Mouse (Mus musculus) left cerebral cortex, adult 9 months (tissue): ENCODE results near the gene Tmem252.
A peak's percentile ranks its signal among the peaks of the same experiment; 100 is the strongest.

ENCODE experiments used
- DNase-seq, 2 experiments: peaks; one replicate each; pipeline ENCODE4 v3.0.0; 2022; ENCODE audit warnings: low spot score in 2 of 2

Tmem252 gene

DNA sequence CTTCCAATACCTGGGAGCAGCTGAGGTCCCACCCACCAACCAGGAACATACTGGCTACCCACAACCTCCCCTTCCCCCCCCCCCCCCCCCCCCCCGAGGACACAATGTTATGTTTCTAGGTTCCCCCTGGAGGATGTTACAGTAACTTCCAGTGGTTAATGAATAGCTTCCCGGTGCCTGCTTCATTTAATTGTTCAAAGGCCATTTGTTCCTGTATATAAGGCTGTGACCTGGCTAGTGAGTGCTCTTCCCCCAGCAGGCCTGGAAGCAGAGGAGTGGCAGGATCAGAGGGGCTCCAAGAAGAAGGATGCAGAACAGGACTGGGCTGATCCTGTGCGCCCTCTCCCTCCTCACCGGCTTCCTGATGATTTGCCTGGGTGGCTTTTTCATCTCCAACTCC lies at the start of gene Tmem252:
Gene Tmem252, plus strand, starts transcription at position 247 of the 400 bp plus-strand sequence.
- DNase-seq: no peak

DNA sequence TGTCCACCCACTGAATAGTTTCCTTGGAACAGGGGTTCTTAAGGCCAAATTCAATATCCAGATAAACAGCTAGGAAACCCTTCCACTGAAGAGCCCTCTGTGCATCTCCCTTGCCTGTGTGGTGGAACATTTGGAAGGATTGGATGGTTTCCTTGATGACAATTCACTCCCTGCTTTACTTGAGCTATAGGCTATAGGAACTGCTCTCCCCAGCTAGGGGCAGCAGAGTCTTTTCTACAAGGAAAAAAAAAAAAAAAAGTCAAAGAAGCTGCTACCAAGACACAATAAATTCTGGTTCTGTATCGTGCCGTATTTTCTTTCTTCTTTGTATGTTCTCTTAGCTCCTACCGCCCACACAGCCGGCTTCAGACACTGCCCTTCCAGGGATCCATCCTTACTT lies 45.8 kb upstream of the Tmem252 start:
- no peak for DNase-seq

DNA sequence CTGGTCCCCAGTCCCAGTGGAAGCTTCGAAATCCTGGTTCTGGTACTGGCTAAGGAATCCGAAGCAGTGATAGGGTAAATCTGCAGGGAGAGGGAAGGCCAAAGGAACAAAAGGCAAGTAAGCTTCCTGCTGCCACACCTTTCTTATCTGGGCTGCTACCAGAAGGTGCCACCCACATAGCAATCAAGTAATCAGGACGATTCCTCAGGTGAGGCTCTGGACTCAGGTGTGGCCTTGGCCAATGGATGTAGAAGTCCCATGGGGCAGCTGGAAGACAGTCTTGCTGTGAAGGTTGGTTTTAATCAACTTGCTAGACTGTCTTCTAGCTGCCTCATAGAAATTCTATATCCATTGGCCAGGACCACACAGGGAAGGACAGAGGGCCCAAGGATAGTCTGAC lies 40.8 kb upstream of the Tmem252 start:
- no peak for DNase-seq

DNA sequence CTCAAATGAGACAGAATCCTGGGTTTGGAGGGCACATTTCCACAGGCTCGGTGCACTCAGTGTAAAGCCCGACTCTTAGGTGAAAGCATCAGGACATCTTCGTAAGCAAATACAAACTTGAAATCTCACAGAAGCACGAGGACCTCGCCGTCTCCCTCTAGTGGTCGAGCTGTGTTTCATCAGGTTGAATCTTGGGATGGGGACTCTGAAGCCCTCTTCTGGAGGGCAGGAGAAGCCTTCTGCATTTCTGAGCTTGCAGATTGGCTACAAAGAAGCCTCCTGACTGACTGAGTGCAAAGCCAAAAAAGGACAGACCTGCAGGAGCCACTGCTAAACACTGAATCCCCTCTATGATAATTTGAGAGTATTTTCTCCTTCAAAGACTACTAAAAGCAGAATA lies 39.2 kb upstream of the Tmem252 start:
- DNase-seq: peak in 1 of 2 experiments; percentile 66

DNA sequence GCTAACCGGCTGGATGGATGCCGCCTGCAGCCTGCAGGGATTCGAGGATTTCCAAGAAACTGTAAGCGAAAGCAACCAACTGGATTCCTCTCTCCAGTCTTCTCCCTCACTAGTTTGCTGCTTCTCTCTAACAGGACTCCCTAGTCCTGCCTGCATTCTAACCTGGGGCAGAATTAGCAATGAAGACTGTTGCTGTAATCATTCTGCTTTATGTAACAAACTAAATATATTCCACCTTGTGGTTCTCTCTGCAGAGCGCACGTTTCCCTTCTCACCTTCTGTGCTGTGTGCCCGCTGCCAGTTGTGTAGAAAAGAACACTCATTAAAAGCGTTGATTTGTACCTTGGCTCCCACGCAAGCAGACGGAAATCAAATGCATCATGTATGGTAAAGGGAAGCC lies 37.2 kb upstream of the Tmem252 start:
- DNase-seq: peak in 1 of 2 experiments; percentile 40

DNA sequence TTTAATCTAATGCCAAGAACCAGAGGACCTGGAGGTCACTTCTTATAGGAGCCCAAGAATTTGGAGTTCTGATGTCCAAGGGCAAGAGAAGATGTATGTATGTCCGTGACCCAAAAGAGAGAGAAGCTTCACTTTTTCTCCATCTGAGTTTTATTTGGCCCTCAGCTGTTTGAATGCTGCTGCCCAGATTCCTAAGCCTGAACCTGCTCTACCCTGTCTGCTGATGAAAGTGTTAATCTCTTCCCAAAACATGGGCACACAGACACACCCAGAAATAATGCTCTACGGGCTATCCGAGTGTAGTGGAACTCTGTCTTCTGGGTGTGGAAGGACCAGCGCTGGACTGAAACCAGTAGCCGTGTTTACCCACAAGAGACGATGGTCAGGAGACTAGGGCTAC lies 35.8 kb upstream of the Tmem252 start:
- no peak for DNase-seq

DNA sequence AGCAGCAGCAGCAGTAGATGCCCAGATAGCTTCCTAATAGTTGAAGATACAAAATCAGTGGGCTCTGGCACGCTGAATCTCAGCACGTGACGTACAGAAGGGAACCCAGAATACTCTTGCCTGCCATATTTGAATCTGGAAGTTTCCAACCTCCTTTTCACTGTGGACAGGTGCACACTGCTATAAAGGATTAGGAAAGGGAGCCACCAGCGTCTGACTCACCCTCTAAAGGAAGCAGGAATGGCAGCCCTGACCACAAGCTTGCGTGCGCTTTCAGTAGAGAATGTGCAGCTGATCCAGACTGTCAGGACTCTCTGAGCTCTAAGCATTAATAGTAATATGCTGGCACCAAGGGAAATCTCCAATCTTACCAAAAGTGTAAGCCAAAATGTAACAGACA lies 32.8 kb upstream of the Tmem252 start:
- no peak for DNase-seq

DNA sequence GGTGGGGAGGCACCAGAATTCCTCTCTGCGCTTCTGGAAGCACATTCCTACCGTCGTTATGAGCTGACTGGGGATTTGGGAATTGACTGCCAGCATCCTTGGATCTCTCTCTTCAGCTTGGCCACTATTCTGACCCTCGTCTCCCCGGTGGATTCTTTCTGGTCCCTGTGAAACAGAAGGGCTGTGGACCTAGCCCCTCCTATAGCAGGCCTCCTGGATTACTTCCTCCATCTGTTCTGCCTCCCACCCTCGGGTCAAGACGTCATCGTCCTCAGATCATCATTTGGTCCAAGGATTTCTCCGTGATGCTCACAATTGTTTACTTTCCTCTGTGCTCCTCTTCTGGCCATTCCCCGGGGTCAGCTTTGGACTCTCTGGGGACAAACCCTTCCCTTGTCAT lies 28.8 kb upstream of the Tmem252 start:
- no peak for DNase-seq

DNA sequence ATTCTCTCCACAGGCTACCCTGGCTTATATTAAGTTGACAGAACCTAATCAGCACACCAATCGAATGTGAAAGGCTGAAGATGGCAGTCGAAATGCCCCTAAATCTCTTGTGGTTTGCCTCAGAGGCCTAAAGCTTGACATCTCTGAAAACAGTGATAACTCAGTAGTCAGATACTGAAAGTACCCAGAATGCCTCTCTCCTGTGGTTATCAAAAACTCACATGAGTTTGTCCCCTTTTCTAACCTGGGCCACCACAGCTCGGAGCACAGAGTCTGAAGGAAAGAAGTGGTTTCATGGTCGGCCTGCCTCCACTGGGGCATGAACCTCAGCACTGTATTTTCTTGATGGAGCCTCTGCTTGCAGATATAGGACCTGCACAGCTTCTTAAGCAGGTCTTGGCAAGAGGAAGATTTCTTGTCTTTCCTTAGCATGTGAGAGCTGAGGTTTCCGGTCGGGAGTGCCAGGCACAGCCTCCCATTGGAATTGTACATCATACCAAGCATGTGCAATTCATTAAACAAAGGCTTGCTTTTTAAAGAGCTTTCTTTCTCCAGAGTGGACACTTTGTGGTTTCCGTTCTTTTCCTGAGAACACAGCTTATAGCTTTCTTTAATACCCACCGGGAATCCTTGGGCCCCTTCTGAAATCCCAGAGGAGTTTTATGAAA lies 27.5 kb upstream of the Tmem252 start:
- no peak for DNase-seq

DNA sequence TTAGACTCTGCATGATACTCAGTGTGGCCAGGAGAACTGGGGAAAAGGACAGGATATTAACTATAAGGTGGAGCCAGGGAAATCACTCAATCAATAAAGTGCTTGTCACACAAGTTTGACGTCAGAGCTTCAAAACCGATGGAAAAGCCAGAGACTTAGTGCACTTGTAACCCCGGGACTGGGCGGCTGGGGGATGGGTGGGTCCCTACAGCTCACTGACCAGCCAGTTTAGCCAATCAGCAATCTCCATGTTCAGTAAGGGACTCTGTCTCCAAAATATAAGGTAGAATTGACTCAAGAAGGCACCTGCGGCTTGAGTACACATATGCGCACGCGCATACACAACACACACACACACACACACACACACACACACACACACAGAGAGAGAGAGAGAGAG lies 25.8 kb upstream of the Tmem252 start:
- DNase-seq: no peak

DNA sequence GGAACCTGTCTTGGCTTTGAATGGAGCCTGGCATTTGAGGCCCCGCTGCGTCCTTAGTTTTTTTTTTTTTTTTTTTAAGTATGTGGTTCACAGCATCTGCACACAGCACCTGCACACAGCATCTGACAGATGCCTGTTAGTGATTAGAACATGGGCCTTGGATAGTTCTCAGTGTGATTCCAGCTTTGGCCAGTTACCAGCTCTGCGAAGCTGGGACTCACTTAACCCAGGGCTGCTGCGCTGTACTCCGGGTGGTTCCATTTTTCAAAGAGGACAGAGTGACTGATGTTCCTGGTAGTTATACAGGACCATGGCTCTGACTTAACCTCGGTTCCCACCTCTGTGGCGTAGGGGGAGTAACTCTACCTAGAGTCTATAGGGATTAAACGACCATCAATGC lies 23.4 kb upstream of the Tmem252 start:
- no peak for DNase-seq

DNA sequence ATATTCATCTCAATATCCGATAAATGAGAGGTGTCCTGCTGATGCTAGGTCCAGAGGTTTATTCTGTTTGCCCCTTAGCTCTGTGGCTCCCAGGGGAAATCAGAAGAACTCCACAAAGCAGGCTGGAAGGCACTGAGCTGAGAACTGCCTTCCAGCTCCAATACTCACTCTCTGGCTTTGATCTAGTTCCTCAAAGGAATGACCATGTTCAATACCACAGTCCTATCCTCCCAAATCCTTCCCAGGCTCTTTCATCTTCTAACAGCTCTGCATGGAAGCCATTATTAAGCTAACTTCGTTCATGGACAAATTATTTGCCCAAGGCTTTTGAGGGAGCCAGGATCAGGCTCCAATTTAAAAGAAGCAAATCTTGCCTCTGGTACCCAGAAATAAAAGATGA lies 22.2 kb upstream of the Tmem252 start:
- DNase-seq: no peak

DNA sequence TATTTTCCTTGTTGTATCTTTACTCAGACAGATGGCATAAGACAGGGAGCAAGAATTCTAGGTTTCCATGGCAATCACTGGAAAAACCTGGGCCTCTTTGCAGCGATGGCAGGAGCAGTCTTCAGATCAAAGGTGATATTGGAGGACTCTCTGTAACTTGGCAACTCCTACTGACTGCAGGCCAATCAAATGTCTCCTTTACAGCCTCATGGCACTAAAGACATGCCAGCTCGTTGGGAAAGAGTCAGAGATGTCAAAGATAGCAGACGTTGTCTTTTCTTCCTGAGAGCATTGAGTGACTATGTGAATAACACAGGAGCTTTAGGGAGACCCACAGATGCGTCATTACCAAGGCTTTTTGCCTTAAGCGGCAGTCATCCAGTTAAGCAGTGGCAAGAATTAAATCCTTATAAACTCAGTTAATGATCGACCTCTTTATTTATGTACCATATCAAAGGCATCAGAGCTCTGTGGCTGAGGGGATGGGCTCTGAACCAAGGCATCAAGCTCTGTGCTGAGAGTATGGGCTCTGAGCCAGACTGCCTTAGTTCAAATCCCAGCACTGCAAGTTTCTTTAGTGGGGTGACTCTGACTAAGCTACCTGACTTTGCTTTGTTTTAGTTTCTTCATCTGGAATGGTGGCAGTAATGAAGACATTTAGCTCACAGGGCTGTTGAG lies 21.3 kb upstream of the Tmem252 start:
- no peak for DNase-seq

DNA sequence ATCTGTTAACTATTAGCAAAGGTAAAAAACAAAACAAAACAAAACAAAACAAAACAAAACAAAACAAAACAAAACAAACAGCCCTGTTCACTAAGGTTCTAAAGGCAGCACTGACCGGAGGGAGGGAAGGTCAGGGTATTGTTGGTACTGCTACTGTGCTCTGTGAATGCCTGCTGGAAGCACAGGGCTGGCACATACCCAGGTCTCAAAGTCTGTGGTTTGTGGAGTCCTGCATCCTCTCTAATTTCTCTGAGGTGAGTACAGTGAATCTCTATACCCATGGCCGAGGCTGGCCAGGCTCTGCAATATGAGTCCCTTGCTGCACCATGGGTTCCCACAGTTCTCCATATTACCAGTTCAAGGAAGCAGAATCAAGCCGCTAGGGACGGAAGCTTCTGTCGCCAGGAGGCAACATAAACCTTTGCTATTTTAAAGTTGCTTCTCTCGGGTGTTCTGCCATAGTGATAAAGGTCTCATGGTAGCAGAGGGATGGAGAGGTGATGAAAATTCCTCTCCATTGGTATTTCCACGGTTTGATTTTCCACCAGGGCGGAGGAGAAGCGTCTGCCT lies 20.5 kb upstream of the Tmem252 start:
- DNase-seq: no peak

DNA sequence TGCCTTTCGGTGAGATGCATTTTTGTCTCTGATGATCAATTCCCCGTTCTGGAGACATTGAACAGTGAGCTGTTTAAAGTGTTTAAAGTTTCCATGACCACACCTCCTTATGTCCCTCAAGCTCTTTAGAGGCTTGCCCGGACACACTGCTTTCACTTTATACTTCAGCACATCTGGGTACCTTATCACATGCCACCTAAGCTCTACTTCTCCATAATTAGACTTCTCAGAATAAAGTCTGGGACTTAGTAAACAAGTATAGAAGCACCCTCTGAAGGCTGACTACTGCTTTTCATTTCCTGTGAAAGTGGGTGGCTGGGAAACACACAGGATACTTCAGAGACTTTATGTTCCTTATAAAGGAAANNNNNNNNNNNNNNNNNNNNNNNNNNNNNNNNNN lies 16.8 kb upstream of the Tmem252 start:
- no peak for DNase-seq

DNA sequence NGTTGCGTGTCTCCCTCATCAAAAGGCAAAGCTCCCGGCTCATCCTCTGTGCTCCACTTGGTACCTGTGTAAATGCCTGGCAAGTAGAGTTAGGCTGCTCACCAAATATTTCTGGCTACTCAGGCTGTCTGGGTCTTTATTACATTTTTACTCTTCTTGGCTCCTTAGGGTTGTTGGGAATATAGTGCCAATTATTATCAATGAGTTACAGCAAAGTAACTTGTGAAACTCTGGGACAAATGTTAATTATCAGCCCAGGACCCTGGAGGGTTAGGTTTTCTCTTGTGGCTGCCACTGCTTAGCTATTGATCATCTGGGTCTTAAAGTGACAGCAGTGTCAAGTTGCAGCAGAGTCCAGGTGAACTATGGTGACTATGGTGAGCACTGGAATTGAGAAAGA lies 11.5 kb upstream of the Tmem252 start:
- DNase-seq: no peak

DNA sequence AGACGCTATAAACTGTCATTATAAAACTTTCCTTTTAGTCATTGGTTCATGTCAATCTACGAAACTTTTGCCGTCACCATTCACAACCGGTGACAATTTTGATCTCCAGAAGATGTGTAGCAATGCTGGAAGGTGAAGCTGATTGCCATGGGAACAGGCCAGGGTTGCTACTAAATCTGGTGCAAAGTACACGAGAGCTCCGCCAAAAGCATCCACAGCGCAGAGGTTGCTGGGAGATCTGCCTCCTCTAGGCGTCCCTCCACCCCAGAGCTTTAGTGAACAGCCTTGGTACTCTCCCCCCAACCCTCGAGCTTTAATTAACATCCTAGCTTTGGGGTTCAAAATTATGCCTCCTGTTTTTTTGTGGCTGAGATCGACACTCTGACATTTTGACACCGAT lies 8.0 kb upstream of the Tmem252 start:
- DNase-seq: no peak

DNA sequence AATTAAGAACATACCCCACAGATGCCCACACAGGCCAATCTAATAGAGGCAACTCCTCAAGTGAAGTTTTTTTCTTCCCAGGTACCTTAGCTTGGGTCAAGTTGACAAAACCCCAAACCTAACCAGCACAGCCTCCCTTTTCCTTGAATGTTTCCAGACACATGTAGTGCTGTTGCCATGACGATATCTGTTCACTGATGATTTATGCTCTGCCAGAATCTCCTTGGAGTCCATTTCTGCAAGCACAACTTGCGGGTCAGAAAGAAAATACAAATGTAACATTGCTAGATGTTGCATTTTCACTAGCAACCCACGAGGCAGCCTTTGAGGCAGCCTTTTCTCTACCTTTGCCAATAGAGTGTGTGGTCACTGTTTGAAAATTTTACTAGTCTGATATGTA lies 6.3 kb upstream of the Tmem252 start:
- DNase-seq: no peak

DNA sequence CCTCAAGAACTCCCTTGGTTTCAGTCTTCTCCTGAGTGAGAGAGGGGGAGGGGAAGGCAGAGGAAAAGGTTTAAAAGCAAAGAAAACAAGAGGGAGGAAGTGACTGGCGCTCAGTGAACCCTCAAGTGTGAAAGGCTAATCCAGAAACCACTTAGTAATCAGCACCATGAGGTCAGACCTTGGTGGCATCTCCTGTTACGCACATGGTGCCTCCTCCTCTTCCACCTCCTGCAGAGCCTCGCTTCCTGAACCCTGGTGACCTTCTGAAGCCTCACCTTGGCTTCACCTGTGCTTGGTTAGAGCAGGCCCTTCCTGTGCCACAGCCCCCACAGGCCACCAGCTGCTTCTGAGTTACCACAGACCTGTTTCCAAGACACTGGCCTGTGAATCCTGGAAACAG lies 2.2 kb upstream of the Tmem252 start:
- DNase-seq: no peak

DNA sequence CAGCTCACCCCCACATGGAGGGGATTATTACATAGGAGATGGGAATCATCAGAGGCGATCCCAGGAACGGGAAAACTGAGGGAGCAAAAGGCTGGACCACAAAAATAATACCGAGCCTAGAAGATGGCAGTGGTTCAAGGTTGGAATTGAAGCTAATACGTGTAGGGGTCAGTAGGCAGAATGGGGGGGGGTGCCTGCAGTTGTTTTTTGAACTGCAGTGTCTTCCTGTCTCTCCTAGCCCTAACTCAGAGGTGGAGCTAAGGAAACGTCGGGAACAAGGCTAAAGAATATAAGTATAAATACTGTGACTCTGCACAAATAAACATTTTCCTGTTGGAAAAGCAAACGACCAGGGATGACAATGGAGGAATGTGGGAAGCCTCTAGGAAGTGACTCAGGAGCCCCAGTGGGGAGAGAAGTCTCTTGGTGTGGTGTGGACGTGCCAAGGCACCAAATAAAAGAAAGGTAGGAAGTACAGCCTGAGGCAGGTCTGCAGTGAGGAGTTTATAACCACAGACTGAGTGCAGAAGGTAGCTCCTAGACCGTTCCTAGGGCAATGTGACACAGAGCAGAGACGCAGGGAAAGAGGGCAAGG lies 1.3 kb upstream of the Tmem252 start:
- DNase-seq: no peak

DNA sequence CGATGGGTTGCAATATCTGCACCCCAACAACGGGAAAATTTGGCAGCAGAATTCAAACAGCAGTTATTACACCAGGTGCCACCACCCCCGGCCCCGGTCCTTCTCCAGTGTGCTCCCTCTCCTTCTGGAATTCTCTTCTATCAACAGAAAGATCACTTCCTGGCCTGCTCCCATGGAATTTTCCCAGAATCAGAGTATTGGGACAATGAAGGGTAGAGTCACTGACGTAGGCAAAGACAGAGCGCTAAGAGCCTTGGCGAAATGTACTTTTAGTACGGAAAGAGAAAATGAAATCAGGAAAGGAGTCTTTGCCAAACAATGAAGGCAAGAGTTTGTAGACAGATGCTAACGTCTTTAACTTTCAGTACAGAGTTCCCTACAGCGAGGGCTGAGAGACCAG lies 477 bp upstream of the Tmem252 start:
- DNase-seq: no peak

DNA sequence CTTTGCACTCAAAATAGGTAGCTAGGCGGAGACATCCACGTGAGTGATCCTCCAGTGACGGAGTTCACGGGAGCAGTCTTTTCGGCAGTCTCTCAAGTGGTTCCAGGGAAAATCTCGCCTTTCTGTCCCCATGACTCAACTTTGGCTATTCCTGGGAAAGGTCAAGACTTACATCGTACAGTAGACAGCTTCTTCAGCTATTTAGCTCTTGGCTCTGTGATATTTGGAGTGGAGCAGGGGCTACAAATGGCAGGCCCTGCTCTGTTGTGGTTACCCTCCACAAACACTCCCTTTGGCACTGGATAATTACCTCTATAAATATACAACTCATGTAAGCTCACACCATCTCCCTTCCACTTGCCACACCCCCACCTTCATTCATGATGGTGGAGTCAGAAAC lies 2.6 kb downstream of the Tmem252 start:
- no peak for DNase-seq
